Mouse (Mus musculus) liver, embryonic 14.5 days (tissue): ENCODE measurements around the gene Josd1. TPM values are rescaled to one million over a fixed set of nuclear protein-coding genes. Genes with fewer than 3 reads are reported as not detected.

Experiments used
- ATAC-seq: fragments of 200-750 bp; cut with Nextera tagmentation; 2 replicates; pipeline ENCODE4 v1.8.0; 2017; ENCODE audit warnings: moderate number of reproducible peaks, mild to moderate bottlenecking, moderate library complexity; ENCODE audit not compliant: insufficient read depth
- DNase-seq, 3 experiments: peaks; one replicate each; pipeline ENCODE4 v3.0.0-alpha.2; 2012 to 2013; ENCODE audit warnings: low read depth in 3 of 3, low spot score in 3 of 3
- H3K27ac ChIP-seq: fragments of 300-500 bp; sonication (generic); 2 replicates; pipeline ENCODE4 v1.5.1; 2014; ENCODE audit warnings: moderate library complexity, mild to moderate bottlenecking, control low read depth, inconsistent platforms
- H3K27me3 ChIP-seq: fragments of 300-500 bp; sonication (generic); 2 replicates; pipeline ENCODE4 v1.6.1; 2014; ENCODE audit warnings: mild to moderate bottlenecking, low read length, moderate library complexity; ENCODE audit not compliant: control insufficient read depth, insufficient read depth
- H3K36me3 ChIP-seq: fragments of 300-500 bp; sonication (generic); replicated peaks from 2 replicates; pipeline ENCODE4 v1.6.1; 2014; ENCODE audit warnings: low read depth; ENCODE audit not compliant: control insufficient read depth, insufficient read depth
- H3K4me1 ChIP-seq, 2 experiments: fragments of 200-500 bp in 1 of 2; fragments of 300-500 bp in 1 of 2; sonication (generic) in 1 of 2; replicated peaks; 2 replicates each; pipeline ENCODE4 v1.6.1; 2012 to 2014; ENCODE audit warnings: antibody characterized with exemption in 1 of 2, inconsistent platforms in 1 of 2, low read length in 1 of 2; ENCODE audit not compliant: control insufficient read depth in 2 of 2, insufficient read depth in 2 of 2
- H3K4me2 ChIP-seq: fragments of 300-500 bp; sonication (generic); 2 replicates; pipeline ENCODE4 v1.6.1; 2014; ENCODE audit warnings: low read depth, mild to moderate bottlenecking, control low read depth, moderate library complexity
- H3K4me3 ChIP-seq, 2 experiments: fragments of 200-500 bp in 1 of 2; fragments of 300-500 bp in 1 of 2; sonication (generic) in 1 of 2; 2 replicates each; pipeline ENCODE4 v1.5.1; 2012 to 2014; ENCODE audit warnings: low read depth in 2 of 2, low read length in 2 of 2, mild to moderate bottlenecking in 2 of 2, control low read depth in 1 of 2, inconsistent platforms in 1 of 2, moderate library complexity in 1 of 2; ENCODE audit not compliant: insufficient read depth in 1 of 2
- H3K9ac ChIP-seq: fragments of 300-500 bp; sonication (generic); replicated peaks from 2 replicates; pipeline ENCODE4 v1.6.1; 2014; ENCODE audit warnings: mild to moderate bottlenecking, control low read depth, moderate library complexity
- H3K9me3 ChIP-seq: fragments of 300-500 bp; sonication (generic); 2 replicates; pipeline ENCODE4 v1.6.1; 2016; ENCODE audit warnings: low read length, mixed read lengths; ENCODE audit not compliant: control insufficient read depth
- CTCF ChIP-seq: IDR thresholded peaks from 2 replicates; pipeline ENCODE4 v1.5.1; 2016; ENCODE audit warnings: antibody characterized with exemption, low read depth, control low read depth
- EP300 ChIP-seq: IDR thresholded peaks from 2 replicates; pipeline ENCODE4 v1.6.1; 2016; ENCODE audit warnings: antibody characterized with exemption, low read depth
- WGBS: fragments of 180-500 bp; shearing (Covaris S2); extraction: QIAGEN DNeasy Blood & Tissue Kit; methylation state at CpG from one replicate; pipeline ENCODE4 v1.1.7; 2014; ENCODE audit not compliant: insufficient replicate concordance; 5-methylcytosine and 5-hydroxymethylcytosine counted together
- polyA plus RNA-seq, 2 experiments: library from polyadenylated mRNA; depleted of rRNA in 1 of 2; stranded (reverse) in 1 of 2; unstranded in 1 of 2; fragments of >200 nt; fragmentation: Nextera tagmentation in 1 of 2; extraction: Ambion mirVana in 1 of 2; gene quantifications; 2 replicates each; pipeline versions ENCODE4 v1.2.1 to v1.2.3; 2012 to 2014

The Josd1 gene
- polyA plus RNA-seq, 2 experiments: 13.2 to 19.7 TPM

DNA sequence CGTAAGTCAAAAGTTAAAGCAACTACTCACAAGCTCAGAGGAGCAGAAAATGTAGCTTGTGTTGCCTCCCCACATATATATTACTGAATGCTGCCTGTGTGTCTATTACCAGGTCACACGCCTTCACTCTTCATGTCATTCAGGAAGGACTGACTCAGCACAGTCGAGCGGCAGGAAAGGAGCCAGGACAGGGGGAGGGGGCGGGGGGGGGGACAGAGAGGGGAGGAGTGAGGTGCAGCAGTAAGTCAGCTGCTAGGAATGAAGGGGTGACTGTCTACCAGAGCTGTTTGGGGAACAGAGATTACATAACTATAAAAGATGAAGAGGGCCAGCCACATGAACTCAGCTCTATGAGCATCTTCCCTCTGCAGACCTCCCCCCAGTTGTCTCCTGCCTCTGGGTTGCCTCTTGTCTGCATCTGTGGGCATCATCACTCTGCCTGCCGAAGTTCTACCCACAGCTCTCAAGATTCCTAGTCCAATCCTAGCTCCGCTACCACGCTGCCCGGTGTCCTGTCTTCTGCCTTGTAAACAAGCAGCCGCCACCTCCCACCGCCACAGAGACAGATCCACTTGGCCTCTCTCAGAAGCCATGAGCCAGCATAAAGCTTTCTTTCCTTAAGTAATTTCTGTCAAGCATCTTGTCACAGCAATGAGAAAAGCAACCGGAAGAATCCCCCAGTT is 46.4 kb downstream of the Josd1 start:
- H3K4me3 ChIP-seq: no peak overlapping the region
- WGBS: 52% methylated on average over 12 of the region's 12 CpGs
- H3K9ac ChIP-seq: no peak overlapping the region
- ATAC-seq (no peak), DNase-seq (no peak)
- H3K27me3 ChIP-seq: no peaks in the 10 kb centered on the region
- TF ChIP-seq EP300 (no peak), CTCF (no peak)
- no peaks in the 10 kb centered on the region for H3K9me3 ChIP-seq
- no peak overlapping the region for H3K27ac ChIP-seq
- H3K4me2 ChIP-seq: no peak overlapping the region
- H3K4me1 ChIP-seq: no peaks in the 10 kb centered on the region
- H3K36me3 ChIP-seq: no peaks in the 10 kb centered on the region

DNA sequence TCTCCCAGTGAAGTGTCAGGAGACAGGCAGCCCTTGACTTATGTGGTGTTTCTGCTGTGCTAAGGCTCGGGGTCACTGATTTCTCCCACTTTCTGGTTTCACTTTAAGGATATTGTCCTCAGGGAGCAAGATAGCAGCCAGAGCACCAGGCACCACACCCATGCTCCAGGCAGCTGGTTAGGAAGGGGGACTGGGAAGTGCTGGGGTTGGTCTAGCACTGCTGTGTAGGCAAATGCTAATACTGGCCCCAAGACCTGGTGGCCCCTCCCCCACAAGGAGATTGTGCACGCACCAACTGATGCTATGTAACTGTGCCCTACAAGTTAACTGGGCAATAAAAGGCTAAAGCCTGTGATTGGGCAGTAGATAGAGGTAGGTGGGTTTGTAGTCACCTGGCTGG is 57.2 kb downstream of the Josd1 start:
- DNase-seq (no peak), ATAC-seq (no peak)
- no peaks in the 10 kb centered on the region for H3K4me1 ChIP-seq
- no peaks in the 10 kb centered on the region for H3K9me3 ChIP-seq
- H3K4me2 ChIP-seq: no peak overlapping the region
- TF ChIP-seq EP300: no peak
- TF ChIP-seq CTCF: no peak
- H3K27me3 ChIP-seq: no peaks in the 10 kb centered on the region
- H3K36me3 ChIP-seq: no peaks in the 10 kb centered on the region
- H3K9ac ChIP-seq: no peak overlapping the region
- 43% methylated on average over 2 of the region's 2 CpGs for WGBS
- H3K4me3 ChIP-seq: no peak overlapping the region
- H3K27ac ChIP-seq: no peak overlapping the region

Other genes starting within 250 kb of the Josd1 start
- gene Csnk1e, start 232.4 kb downstream of the Josd1 start, polyA plus RNA-seq (2012; rRNA removed): 9.5 and 9.8 TPM in 2 replicates
- gene Csnk1e, start 232.4 kb downstream of the Josd1 start, polyA plus RNA-seq (2014; fragmentation: Nextera tagmentation; extraction: Ambion mirVana): 3.7 and 5.5 TPM in 2 replicates
- not detected in 2 replicates for gene Kcnj4, start 182.7 kb downstream of the Josd1 start, polyA plus RNA-seq (2012; rRNA removed)
- gene Kcnj4, start 182.7 kb downstream of the Josd1 start, polyA plus RNA-seq (2014; fragmentation: Nextera tagmentation; extraction: Ambion mirVana): not detected in 2 replicates
- gene Kdelr3, start 171.5 kb downstream of the Josd1 start, polyA plus RNA-seq (2012; rRNA removed): 2.3 and 2.6 TPM in 2 replicates
- 3.2 TPM in 2 replicates for gene Kdelr3, start 171.5 kb downstream of the Josd1 start, polyA plus RNA-seq (2014; fragmentation: Nextera tagmentation; extraction: Ambion mirVana)
- gene Ddx17, start 141.2 kb downstream of the Josd1 start, polyA plus RNA-seq (2012; rRNA removed): 71.4 and 104 TPM in 2 replicates
- gene Ddx17, start 141.2 kb downstream of the Josd1 start, polyA plus RNA-seq (2014; fragmentation: Nextera tagmentation; extraction: Ambion mirVana): 13.9 and 19.0 TPM in 2 replicates
- gene Dmc1, start 82.8 kb downstream of the Josd1 start, polyA plus RNA-seq (2012; rRNA removed): 0.22 and 0.40 TPM in 2 replicates
- 0.32 TPM in 2 replicates for gene Dmc1, start 82.8 kb downstream of the Josd1 start, polyA plus RNA-seq (2014; fragmentation: Nextera tagmentation; extraction: Ambion mirVana)
- gene Fam227a, start 29.0 kb downstream of the Josd1 start, polyA plus RNA-seq (2012; rRNA removed): 0.26 and 0.35 TPM in 2 replicates
- 0.06 TPM in 1 of 2 replicates, not detected in the other for gene Fam227a, start 29.0 kb downstream of the Josd1 start, polyA plus RNA-seq (2014; fragmentation: Nextera tagmentation; extraction: Ambion mirVana)
- 4.0 and 4.6 TPM in 2 replicates for gene Cby1, start 28.7 kb downstream of the Josd1 start, polyA plus RNA-seq (2012; rRNA removed)
- 13.4 and 15.7 TPM in 2 replicates for gene Cby1, start 28.7 kb downstream of the Josd1 start, polyA plus RNA-seq (2014; fragmentation: Nextera tagmentation; extraction: Ambion mirVana)
- gene Tomm22, start 17.1 kb downstream of the Josd1 start, polyA plus RNA-seq (2012; rRNA removed): 51.1 and 58.4 TPM in 2 replicates
- gene Tomm22, start 17.1 kb downstream of the Josd1 start, polyA plus RNA-seq (2014; fragmentation: Nextera tagmentation; extraction: Ambion mirVana): 142 and 148 TPM in 2 replicates
- gene Gtpbp1, start 2.9 kb upstream of the Josd1 start, polyA plus RNA-seq (2012; rRNA removed): 23.5 and 23.7 TPM in 2 replicates
- 22.6 and 28.2 TPM in 2 replicates for gene Gtpbp1, start 2.9 kb upstream of the Josd1 start, polyA plus RNA-seq (2014; fragmentation: Nextera tagmentation; extraction: Ambion mirVana)
- gene Sun2, start 54.6 kb upstream of the Josd1 start, polyA plus RNA-seq (2012; rRNA removed): 6.2 and 7.0 TPM in 2 replicates
- 1.6 TPM in 2 replicates for gene Sun2, start 54.6 kb upstream of the Josd1 start, polyA plus RNA-seq (2014; fragmentation: Nextera tagmentation; extraction: Ambion mirVana)
- 5.5 TPM in 2 replicates for gene Dnal4, start 89.9 kb upstream of the Josd1 start, polyA plus RNA-seq (2012; rRNA removed)
- 6.3 and 6.8 TPM in 2 replicates for gene Dnal4, start 89.9 kb upstream of the Josd1 start, polyA plus RNA-seq (2014; fragmentation: Nextera tagmentation; extraction: Ambion mirVana)
- 0.09 and 0.13 TPM in 2 replicates for gene Nptxr, start 116.8 kb upstream of the Josd1 start, polyA plus RNA-seq (2012; rRNA removed)
- 0.11 TPM in 1 of 2 replicates, not detected in the other for gene Nptxr, start 116.8 kb upstream of the Josd1 start, polyA plus RNA-seq (2014; fragmentation: Nextera tagmentation; extraction: Ambion mirVana)
- not detected in 2 replicates for gene Npcd, start 146.3 kb upstream of the Josd1 start, polyA plus RNA-seq (2012; rRNA removed)
- 0.08 TPM in 1 of 2 replicates, not detected in the other for gene Npcd, start 146.3 kb upstream of the Josd1 start, polyA plus RNA-seq (2014; fragmentation: Nextera tagmentation; extraction: Ambion mirVana)
- gene Cbx6, start 146.8 kb upstream of the Josd1 start, polyA plus RNA-seq (2012; rRNA removed): 7.2 and 7.7 TPM in 2 replicates
- gene Cbx6, start 146.8 kb upstream of the Josd1 start, polyA plus RNA-seq (2014; fragmentation: Nextera tagmentation; extraction: Ambion mirVana): 2.9 and 3.7 TPM in 2 replicates
- gene Apobec3, start 203.7 kb upstream of the Josd1 start, polyA plus RNA-seq (2012; rRNA removed): 23.5 and 29.8 TPM in 2 replicates
- 34.3 and 35.9 TPM in 2 replicates for gene Apobec3, start 203.7 kb upstream of the Josd1 start, polyA plus RNA-seq (2014; fragmentation: Nextera tagmentation; extraction: Ambion mirVana)